Mouse (Mus musculus) embryonic stem cell, embryonic (primary cell): ENCODE data around the gene Arpc3.

Source experiments
- CTCF ChIA-PET, 4 experiments: fragments of 300-600 bp in 2 of 4; fragments of 350-600 bp in 2 of 4; sonication (Branson Sonifier 250); formaldehyde crosslinking; loops; one replicate each; lab custom pipeline; 2022; ENCODE audit warnings: inconsistent platforms in 2 of 4; lab: Charles Lee
- POLR2A ChIA-PET, 4 experiments: fragments of 300-600 bp in 2 of 4; fragments of 350-600 bp in 2 of 4; sonication (Branson Sonifier 250); formaldehyde crosslinking; loops; one replicate each; lab custom pipeline; 2022; ENCODE audit warnings: antibody characterized with exemption in 4 of 4, inconsistent platforms in 1 of 4; lab: Charles Lee

Arpc3 gene

GRCm38 (mm10) chr5:122439400-122440094, 47.9 kb downstream of the Arpc3 start:
- POLR2A ChIA-PET, result interaction anchor here (0.5 to 11.1 kb wide), 52 partner anchors 9 to 383 kb away, joined by 3 to 112 read pairs (median 3); partner anchors contain the start of genes Atp2a2 (in 2 of the 4), Anapc7 (in 1 of the 4), Rad9b (in 1 of the 4) and Tctn1 (in 1 of the 4)
- CTCF ChIA-PET, result interaction anchor here in 3 of 4 experiments (0.5 to 2.0 kb wide), 8 partner anchors 10 to 188 kb away, joined by 3 to 5 read pairs (median 3); no protein-coding TSS in a partner anchor

GRCm38 (mm10) chr5:122440095-122440630, 48.5 kb downstream of the Arpc3 start:
- POLR2A ChIA-PET, result interaction anchor here (0.6 to 11.1 kb wide), 50 partner anchors 8 to 383 kb away, joined by 3 to 112 read pairs (median 4); partner anchors contain the start of genes Anapc7 (in 1 of the 4), Atp2a2 (in 1 of the 4), Rad9b (in 1 of the 4) and Tctn1 (in 1 of the 4)
- CTCF ChIA-PET, result interaction anchor here in 3 of 4 experiments (0.5 to 2.0 kb wide), 7 partner anchors 9 to 418 kb away, joined by 3 to 5 read pairs (median 3); no protein-coding TSS in a partner anchor

GRCm38 (mm10) chr5:122444492-122444891, 52.8 kb downstream of the Arpc3 start:
- POLR2A ChIA-PET, result interaction anchor here in 1 of 4 experiments (11.1 kb wide), 1 partner anchor 9 kb away, joined by 112 read pairs; no protein-coding TSS in a partner anchor

GRCm38 (mm10) chr5:122445051-122445610, 53.5 kb downstream of the Arpc3 start:
- ChIA-PET POLR2A (interaction anchor here in 2 of 4 experiments (0.9 to 11.1 kb wide), 10 partner anchors 8 to 263 kb away, joined by 3 to 112 read pairs (median 4); partner anchors contain the start of genes Atp2a2 (in 1 of the 2) and P2rx4 (in 1 of the 2)), CTCF (no interaction called here)

More at GRCm38 (mm10) chr5:122444492-122444891, 52.8 kb downstream of the Arpc3 start:
- CTCF ChIA-PET, result no interaction called here

GRCm38 (mm10) chr5:122447857-122448256, 56.2 kb downstream of the Arpc3 start:
- POLR2A ChIA-PET, result interaction anchor here in 3 of 4 experiments (0.6 to 4.6 kb wide), 21 partner anchors 8 to 404 kb away, joined by 3 to 18 read pairs (median 4); partner anchors contain the start of gene P2rx4 (in 2 of the 3)
- CTCF ChIA-PET, result interaction anchor here in 2 of 4 experiments (0.5 to 0.7 kb wide), 2 partner anchors 358 to 364 kb away, joined by 3 to 4 read pairs; no protein-coding TSS in a partner anchor

GRCm38 (mm10) chr5:122448869-122449268, 57.2 kb downstream of the Arpc3 start:
- POLR2A ChIA-PET, result interaction anchor here (0.5 to 7.4 kb wide), 31 partner anchors 8 to 1672 kb away, joined by 3 to 85 read pairs (median 4); no protein-coding TSS in a partner anchor
- CTCF ChIA-PET, result interaction anchor here in 2 of 4 experiments (0.6 to 1.4 kb wide), 6 partner anchors 9 to 606 kb away, joined by 3 to 9 read pairs (median 4); no protein-coding TSS in a partner anchor

- ChIA-PET CTCF (interaction anchor here (0.5 to 1.4 kb wide), 8 partner anchors 10 to 1065 kb away, joined by 3 to 9 read pairs (median 4); partner anchors contain the start of gene Rad9b (in 1 of the 4)), POLR2A (interaction anchor here (0.6 to 7.4 kb wide), 30 partner anchors 8 to 268 kb away, joined by 3 to 85 read pairs (median 4); no protein-coding TSS in a partner anchor)
Observed at GRCm38 (mm10) chr5:122449946-122450345, 58.3 kb downstream of the Arpc3 start.

GRCm38 (mm10) chr5:122450913-122451317, 59.2 kb downstream of the Arpc3 start:
- POLR2A ChIA-PET, result interaction anchor here in 3 of 4 experiments (0.6 to 7.4 kb wide), 10 partner anchors 9 to 184 kb away, joined by 3 to 112 read pairs (median 20); no protein-coding TSS in a partner anchor
- CTCF ChIA-PET, result no interaction called here

DNA sequence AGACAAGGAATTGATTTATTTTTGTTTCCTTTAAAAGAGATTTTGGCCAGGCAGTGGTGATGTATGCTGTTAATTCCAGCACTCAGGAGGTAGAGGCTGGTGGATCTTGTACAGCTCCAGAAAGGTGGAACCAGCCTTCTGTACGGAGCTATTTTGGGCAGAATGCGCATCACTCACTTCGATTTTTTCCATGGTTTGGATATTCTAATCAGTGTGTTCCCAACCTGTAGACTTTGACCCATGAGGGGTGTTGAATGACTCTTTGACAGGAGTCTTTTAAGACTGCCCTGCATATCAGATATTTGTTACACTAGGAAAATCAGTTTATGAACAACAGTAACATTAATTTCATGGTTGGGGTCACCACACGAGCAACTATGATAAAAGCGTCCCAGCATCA, 59.6 kb downstream of the Arpc3 start:
- ChIA-PET POLR2A (interaction anchor here in 3 of 4 experiments (0.7 to 7.4 kb wide), 14 partner anchors 10 to 270 kb away, joined by 3 to 112 read pairs (median 11); no protein-coding TSS in a partner anchor), CTCF (no interaction called here)

DNA sequence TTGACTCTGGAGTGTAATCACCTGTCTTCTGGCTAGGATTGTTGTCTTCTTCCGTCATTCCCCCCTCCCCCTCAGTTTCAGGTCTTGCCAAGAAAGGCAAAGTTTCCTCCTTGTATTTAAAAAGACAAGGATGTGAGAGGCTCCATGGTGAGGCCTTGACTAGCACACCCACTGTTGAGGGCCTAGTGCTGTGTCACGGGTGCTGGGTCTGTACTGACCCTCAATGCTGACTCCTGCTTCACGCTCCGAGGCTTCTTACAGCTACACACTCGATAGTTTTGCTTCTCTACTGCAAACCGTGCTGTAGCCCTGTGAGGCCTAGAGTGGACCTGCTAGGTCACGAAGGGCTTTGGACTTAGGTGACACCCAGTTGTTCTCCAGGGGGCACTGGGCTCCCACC, 60.5 kb downstream of the Arpc3 start:
- CTCF ChIA-PET, result interaction anchor here in 1 of 4 experiments (0.9 kb wide), 1 partner anchor 280 kb away, joined by 3 read pairs; no protein-coding TSS in a partner anchor

DNA sequence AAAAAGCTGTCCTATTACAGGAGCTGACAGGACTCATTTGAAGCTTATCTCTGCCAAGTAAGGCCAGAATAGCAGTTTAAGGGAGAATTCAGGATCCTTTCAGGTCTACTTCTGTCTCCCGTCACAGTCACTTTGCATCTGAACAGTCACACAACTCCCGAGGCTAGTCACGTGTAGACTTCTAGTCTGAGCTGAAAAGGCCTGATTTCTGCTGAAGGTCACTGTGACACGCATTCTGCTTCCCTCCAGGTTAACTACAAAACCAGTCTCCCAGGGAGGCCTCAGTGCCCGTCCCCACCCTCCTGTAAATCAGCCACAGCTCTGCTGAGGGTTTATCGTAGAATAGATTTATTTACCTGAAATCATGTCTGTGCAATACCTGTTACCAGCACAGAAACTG, 61.5 kb downstream of the Arpc3 start:
- ChIA-PET POLR2A (interaction anchor here (0.5 to 7.4 kb wide), 86 partner anchors 8 to 685 kb away, joined by 3 to 112 read pairs (median 5); partner anchors contain the start of genes Atp2a2 (in 2 of the 4), P2rx4 (in 2 of the 4), Anapc5 (in 1 of the 4) and Anapc7 (in 1 of the 4)), CTCF (interaction anchor here in 3 of 4 experiments (0.5 to 1.8 kb wide), 14 partner anchors 10 to 428 kb away, joined by 3 to 7 read pairs (median 3); partner anchors contain the start of gene Tctn1 (in 1 of the 3))

More for the DNA sequence above, 60.5 kb downstream of the Arpc3 start:
- POLR2A ChIA-PET, result interaction anchor here in 3 of 4 experiments (0.6 to 7.4 kb wide), 42 partner anchors 9 to 541 kb away, joined by 3 to 112 read pairs (median 7); partner anchors contain the start of genes Atp2a2 (in 2 of the 3), P2rx4 (in 2 of the 3), Ift81 (in 1 of the 3) and Tctn1 (in 1 of the 3)

- CTCF ChIA-PET, result interaction anchor here in 1 of 4 experiments (1.8 kb wide), 1 partner anchor 427 kb away, joined by 6 read pairs; no protein-coding TSS in a partner anchor
- POLR2A ChIA-PET, result interaction anchor here in 3 of 4 experiments (0.5 to 7.4 kb wide), 28 partner anchors 8 to 940 kb away, joined by 3 to 112 read pairs (median 4); partner anchors contain the start of genes Anapc7 (in 1 of the 3), Atp2a2 (in 1 of the 3), Mlxip (in 1 of the 3) and Rad9b (in 1 of the 3)
Observed at GRCm38 (mm10) chr5:122454442-122454841, 62.8 kb downstream of the Arpc3 start.

DNA sequence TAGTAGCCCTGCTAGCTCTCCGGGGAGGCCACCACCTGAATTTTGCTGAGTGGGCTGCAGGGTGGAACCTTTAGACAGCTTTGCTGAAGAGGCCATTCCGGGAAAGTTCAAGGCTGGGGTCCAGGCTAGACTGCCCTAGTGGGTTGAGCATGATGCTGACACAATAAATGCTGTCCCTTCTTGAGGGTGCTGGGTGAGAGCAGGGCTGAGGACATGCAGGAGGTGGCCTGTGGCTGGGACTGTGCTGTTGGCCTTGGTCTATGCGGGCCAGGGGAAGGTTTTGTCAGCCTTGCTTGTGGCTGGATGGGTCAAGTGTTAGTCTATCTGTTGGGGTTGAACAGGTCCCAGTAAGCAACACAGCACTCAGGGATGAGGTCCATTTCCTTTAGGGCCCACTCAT, 63.2 kb downstream of the Arpc3 start:
- CTCF ChIA-PET, result interaction anchor here in 1 of 4 experiments (0.9 to 1.1 kb wide), 2 partner anchors 18 to 19 kb away, joined by 3 to 4 read pairs; no protein-coding TSS in a partner anchor

DNA sequence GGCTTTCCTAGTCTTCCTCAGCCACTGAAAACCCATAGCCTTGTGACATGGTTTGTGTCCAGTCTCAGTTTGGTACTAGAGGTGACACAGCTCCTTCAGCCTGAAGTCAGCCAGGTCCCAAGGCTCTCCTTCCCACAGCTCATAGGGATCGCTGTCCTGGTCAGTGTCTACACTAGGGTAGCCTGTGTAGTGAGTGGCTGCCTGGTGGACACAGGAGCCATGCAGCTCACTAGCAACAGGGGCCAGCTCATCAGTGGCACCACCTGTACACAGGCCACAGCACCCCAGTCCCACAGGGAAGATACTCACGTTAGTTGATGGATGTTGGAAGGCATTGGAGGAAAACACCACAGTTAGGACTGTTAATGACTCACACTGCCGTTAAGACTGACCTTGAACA, 63.9 kb downstream of the Arpc3 start:
- ChIA-PET CTCF (interaction anchor here in 1 of 4 experiments (0.9 to 1.1 kb wide), 2 partner anchors 19 kb away, joined by 3 to 4 read pairs; no protein-coding TSS in a partner anchor), POLR2A (interaction anchor here in 3 of 4 experiments (0.5 to 7.4 kb wide), 20 partner anchors 10 to 246 kb away, joined by 3 to 112 read pairs (median 4); no protein-coding TSS in a partner anchor)

More for the DNA sequence above, 63.2 kb downstream of the Arpc3 start:
- POLR2A ChIA-PET, result interaction anchor here in 3 of 4 experiments (0.5 to 7.4 kb wide), 27 partner anchors 9 to 245 kb away, joined by 3 to 112 read pairs (median 4); partner anchors contain the start of genes Rad9b (in 1 of the 3) and Vps29 (in 1 of the 3)

DNA sequence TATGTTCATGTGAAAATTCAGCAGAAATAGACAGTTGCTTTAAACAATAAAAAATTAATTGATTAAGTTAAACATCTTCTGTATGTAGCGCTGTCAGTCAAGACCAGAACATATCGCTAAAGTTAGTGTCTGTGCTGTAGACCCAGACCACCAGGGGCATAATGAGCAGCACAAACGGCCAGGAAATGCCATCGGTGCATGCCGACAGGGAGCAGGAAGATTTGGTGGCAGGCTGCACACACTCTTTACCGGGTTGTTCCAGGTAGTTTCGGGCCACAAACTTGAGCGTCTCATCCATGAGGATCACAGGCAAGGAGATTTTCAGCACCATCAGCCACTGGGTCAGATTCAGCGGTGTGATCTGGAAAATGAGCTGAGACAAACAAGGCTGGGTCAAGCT, 65.4 kb downstream of the Arpc3 start:
- CTCF ChIA-PET, result interaction anchor here in 2 of 4 experiments (0.8 kb wide), 2 partner anchors 15 to 162 kb away, joined by 3 read pairs; no protein-coding TSS in a partner anchor
- POLR2A ChIA-PET, result interaction anchor here in 2 of 4 experiments (0.8 to 2.6 kb wide), 13 partner anchors 8 to 73 kb away, joined by 3 to 22 read pairs (median 7); partner anchors contain the start of gene Atp2a2 (in 1 of the 2)

DNA sequence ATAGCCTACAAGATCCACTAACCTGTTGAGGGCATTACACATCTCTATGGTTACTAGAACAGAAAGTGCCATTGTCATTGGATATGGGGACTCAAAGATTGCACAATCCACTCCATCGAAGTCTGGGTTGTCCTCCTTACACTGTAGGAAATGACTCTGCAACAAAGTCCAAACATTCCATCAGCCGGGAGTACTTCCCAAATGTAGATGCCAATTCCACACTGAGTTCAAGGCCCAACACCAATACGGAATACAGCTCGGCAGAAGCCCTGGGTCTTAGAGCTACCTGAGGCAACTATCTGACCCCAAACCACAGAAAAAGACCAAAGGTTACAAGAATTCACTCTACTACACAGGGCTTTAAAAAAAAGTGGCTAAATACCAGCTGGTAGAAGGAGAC, 66.4 kb downstream of the Arpc3 start:
- CTCF ChIA-PET, result interaction anchor here (0.5 to 1.4 kb wide), 4 partner anchors 16 to 1117 kb away, joined by 3 to 4 read pairs (median 3); no protein-coding TSS in a partner anchor
- POLR2A ChIA-PET, result interaction anchor here in 3 of 4 experiments (0.5 to 2.6 kb wide), 17 partner anchors 8 to 72 kb away, joined by 3 to 22 read pairs (median 6); partner anchors contain the start of gene Atp2a2 (in 1 of the 3)
